Mouse (Mus musculus) liver, embryonic 15.5 days (tissue): ENCODE measurements around the gene Tcl1b1. TPM values are rescaled to one million over a fixed set of nuclear protein-coding genes. Genes with fewer than 3 reads are reported as not detected.
"Not testable (repeated sequence)": the region's sequence is repeated elsewhere in the genome, so short reads cannot be mapped to it uniquely, and the experiment has no call there.

ENCODE experiments used
- ATAC-seq: fragments of 200-750 bp; cut with Nextera tagmentation; 2 replicates; pipeline ENCODE4 v1.8.0; 2017; ENCODE audit warnings: moderate number of reproducible peaks, mild to moderate bottlenecking, moderate library complexity; ENCODE audit not compliant: insufficient read depth
- H3K27ac ChIP-seq: fragments of 300-500 bp; sonication (generic); replicated peaks from 2 replicates; pipeline ENCODE4 v1.5.1; 2015; ENCODE audit warnings: mild to moderate bottlenecking, inconsistent platforms
- H3K27me3 ChIP-seq: fragments of 300-500 bp; sonication (generic); 2 replicates; pipeline ENCODE4 v1.6.1; 2015; ENCODE audit warnings: mild to moderate bottlenecking, inconsistent platforms
- H3K36me3 ChIP-seq: fragments of 300-500 bp; sonication (generic); replicated peaks from 2 replicates; pipeline ENCODE4 v1.6.1; 2015; ENCODE audit warnings: moderate library complexity, mild to moderate bottlenecking, inconsistent platforms
- H3K4me1 ChIP-seq: fragments of 300-500 bp; sonication (generic); replicated peaks from 2 replicates; pipeline ENCODE4 v1.6.1; 2015; ENCODE audit warnings: inconsistent platforms
- H3K4me2 ChIP-seq: fragments of 300-500 bp; sonication (generic); 2 replicates; pipeline ENCODE4 v1.6.1; 2015; ENCODE audit warnings: moderate library complexity, mild to moderate bottlenecking, inconsistent platforms
- H3K4me3 ChIP-seq: fragments of 300-500 bp; sonication (generic); replicated peaks from 2 replicates; pipeline ENCODE4 v1.5.1; 2015; ENCODE audit warnings: mild to moderate bottlenecking, inconsistent platforms
- H3K9ac ChIP-seq: fragments of 300-500 bp; sonication (generic); 2 replicates; pipeline ENCODE4 v1.6.1; 2015; ENCODE audit warnings: moderate library complexity, mild to moderate bottlenecking, inconsistent platforms
- H3K9me3 ChIP-seq: fragments of 300-500 bp; sonication (generic); replicated peaks from 2 replicates; pipeline ENCODE4 v1.6.1; 2016; ENCODE audit warnings: inconsistent platforms
- WGBS: fragments of 180-500 bp; shearing (Covaris S2); methylation state at CpG from one replicate; pipeline ENCODE4 v1.1.7; 2015; ENCODE audit warnings: mixed read lengths; ENCODE audit not compliant: insufficient replicate concordance; 5-methylcytosine and 5-hydroxymethylcytosine counted together
- polyA plus RNA-seq: library from polyadenylated mRNA; unstranded; fragments of >200 nt; fragmentation: Nextera tagmentation; extraction: Ambion mirVana; gene quantifications from 2 replicates; pipeline ENCODE4 v1.2.1, GENCODE M21; 2015

Gene Tcl1b1
- polyA plus RNA-seq, 1 experiment from 2014 or later, result not detected

GRCm38 (mm10) chr12:105143096-105143495 lies 16.4 kb upstream of the Tcl1b1 start:
- H3K27ac ChIP-seq, result no peak overlapping the region
- 65% methylated on average over 3 of the region's 3 CpGs for WGBS
- H3K4me3 ChIP-seq, result no peak overlapping the region
- H3K9ac ChIP-seq, result no peak overlapping the region
- no peak overlapping the region for H3K4me2 ChIP-seq
- no peaks in the 10 kb centered on the region for H3K9me3 ChIP-seq
- no peaks in the 10 kb centered on the region for H3K4me1 ChIP-seq
- ATAC-seq, result no peak
- H3K27me3 ChIP-seq, result no peaks in the 10 kb centered on the region
- H3K36me3 ChIP-seq, result no peaks in the 10 kb centered on the region

DNA sequence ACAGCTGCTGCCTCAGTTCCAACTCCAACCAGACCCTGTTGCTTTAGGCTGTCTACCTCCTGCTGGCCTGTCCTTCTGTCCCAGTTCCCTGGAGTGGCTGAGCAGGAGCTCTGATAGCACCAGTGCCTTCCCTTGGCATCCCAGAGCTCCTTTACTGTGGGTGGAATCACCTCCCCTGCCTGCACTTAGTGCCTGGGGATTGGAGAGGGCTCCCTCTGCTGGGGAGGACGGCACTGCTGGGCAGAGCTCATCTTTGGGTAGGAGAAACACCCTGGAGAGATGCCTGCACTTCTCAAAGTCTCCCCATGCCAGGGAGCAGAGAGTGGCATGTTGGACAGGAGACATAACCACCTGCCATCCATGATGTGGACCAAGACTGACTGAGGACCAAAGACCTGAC lies 14.6 kb upstream of the Tcl1b1 start:
- not testable (repeated sequence) for H3K9me3 ChIP-seq, ATAC-seq, H3K36me3 ChIP-seq, H3K4me3 ChIP-seq, H3K27ac ChIP-seq, H3K4me1 ChIP-seq, H3K27me3 ChIP-seq, H3K9ac ChIP-seq, H3K4me2 ChIP-seq
- WGBS, result 19% methylated on average over 1 of the region's 1 CpGs

DNA sequence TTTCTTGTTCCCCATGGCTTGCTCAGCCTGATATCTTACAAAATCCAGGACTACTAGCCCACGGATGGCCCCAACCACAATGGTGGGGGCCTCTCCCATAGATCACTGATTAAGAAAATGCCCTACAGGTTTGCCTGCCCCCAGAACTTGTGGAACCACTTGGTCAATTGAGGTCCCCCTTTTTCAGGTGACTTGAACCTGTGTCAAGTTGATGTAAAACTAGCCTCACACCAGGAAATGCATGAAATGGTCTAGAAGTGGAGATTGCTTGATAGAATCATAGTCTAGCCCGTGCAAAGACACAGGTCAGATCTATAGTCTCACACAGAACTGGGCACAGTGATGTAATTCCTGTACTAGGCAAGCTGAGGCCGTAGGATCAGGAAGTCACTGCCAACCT lies 13.8 kb upstream of the Tcl1b1 start, which contains the start of gene Tcl1b2:
Gene Tcl1b2 (plus strand): TSS at position 301 of the 400 bp plus-strand sequence.
- WGBS, result 47% methylated on average over 3 of the region's 3 CpGs
- Histone ChIP-seq H3K27me3 (no peaks in the 10 kb centered on the region), H3K27ac (no peak within 1 kb of the TSS), H3K9ac (no peak within 1 kb of the TSS), H3K4me3 (no peak within 1 kb of the TSS), H3K4me2 (no peak within 1 kb of the TSS), H3K4me1 (no peaks in the 10 kb centered on the region), H3K9me3 (no peaks in the 10 kb centered on the region), H3K36me3 (no peaks in the 10 kb centered on the region)
- ATAC-seq, result no peak

DNA sequence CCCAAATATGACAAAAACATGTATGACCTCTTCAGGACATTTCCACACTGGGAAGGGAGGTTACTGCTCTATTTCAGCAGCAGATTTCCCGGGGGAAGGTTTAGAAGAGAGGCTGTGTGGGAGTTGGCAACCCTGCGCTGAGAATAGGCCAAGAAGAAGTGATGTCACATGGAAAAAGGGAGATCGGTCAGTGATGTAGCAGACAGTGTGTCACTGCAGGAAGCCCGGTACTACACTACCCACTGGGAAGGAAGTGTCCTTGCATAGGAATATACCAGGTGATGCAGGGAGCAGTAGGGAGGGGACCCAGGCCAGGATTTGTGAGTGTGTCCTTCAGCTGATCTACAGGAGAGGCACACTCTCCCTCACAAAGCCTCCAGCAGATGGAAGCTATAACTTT lies 4.2 kb upstream of the Tcl1b1 start:
- H3K4me3 ChIP-seq, H3K36me3 ChIP-seq, H3K9ac ChIP-seq, H3K9me3 ChIP-seq, H3K27me3 ChIP-seq, H3K4me1 ChIP-seq, ATAC-seq, H3K27ac ChIP-seq, H3K4me2 ChIP-seq: not testable (repeated sequence)
- 57% methylated on average over 4 of the region's 4 CpGs for WGBS

- no peaks in the 10 kb centered on the region for H3K27me3 ChIP-seq
- no peak overlapping the region for H3K4me2 ChIP-seq
- H3K9me3 ChIP-seq, result no peaks in the 10 kb centered on the region
- no peak overlapping the region for H3K4me3 ChIP-seq
- H3K4me1 ChIP-seq, result no peaks in the 10 kb centered on the region
- H3K27ac ChIP-seq, result no peak overlapping the region
- H3K36me3 ChIP-seq, result no peaks in the 10 kb centered on the region
- 30% methylated on average over 6 of the region's 6 CpGs for WGBS
- no peak overlapping the region for H3K9ac ChIP-seq
- ATAC-seq, result no peak
Measured at GRCm38 (mm10) chr12:105158842-105159241, 648 bp upstream of the Tcl1b1 start.

DNA sequence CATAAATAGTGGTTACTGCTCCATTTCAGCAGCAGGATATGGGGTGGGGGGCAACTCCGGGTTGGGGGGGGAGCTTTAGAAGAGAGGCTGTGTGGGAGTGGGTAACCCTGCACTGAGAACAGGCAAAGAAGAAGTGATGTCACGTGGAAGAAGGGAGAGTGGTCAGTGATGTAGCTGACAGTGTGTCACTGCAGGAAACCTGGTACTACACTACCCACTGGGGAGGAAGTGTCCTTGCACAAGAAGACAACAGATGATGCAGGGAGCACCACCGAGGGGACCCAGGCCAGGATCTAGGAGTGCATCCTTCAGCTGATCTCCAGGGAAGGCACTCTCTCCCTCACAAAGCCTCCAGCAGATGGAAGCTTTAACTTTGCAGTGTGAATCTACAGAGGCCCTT lies 7.2 kb downstream of the Tcl1b1 start:
- Histone ChIP-seq H3K36me3 (no peaks in the 10 kb centered on the region), H3K4me3 (no peak overlapping the region), H3K9me3 (no peaks in the 10 kb centered on the region), H3K27me3 (no peaks in the 10 kb centered on the region), H3K9ac (no peak overlapping the region), H3K4me2 (no peak overlapping the region), H3K4me1 (no peaks in the 10 kb centered on the region), H3K27ac (no peak overlapping the region)
- ATAC-seq, result no peak
- WGBS, result 23% methylated on average over 3 of the region's 3 CpGs

DNA sequence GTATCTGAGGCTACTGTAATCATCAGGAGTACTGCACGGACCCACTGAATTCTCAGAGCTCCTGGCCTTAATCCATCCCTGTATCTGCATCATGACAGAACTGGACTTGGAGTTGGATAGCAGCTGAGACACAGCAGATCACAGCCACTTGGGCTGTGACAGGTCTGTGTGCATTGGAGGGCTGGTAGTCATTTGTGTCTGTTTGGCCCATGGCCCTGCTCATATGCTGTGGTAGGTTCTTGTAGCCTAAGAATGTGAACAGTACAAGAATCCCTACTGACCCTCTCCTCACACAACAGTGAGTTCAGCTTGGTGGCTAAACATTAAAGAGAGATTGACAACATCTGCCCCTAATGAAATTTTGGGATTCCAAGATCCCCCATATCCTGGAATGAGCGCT lies 13.9 kb downstream of the Tcl1b1 start:
- no peaks in the 10 kb centered on the region for H3K9me3 ChIP-seq
- ATAC-seq, result no peak
- H3K9ac ChIP-seq, result no peak overlapping the region
- no peaks in the 10 kb centered on the region for H3K4me1 ChIP-seq
- no peaks in the 10 kb centered on the region for H3K27me3 ChIP-seq
- H3K4me3 ChIP-seq, result no peak overlapping the region
- WGBS, result 50% methylated on average over 2 of the region's 2 CpGs
- no peak overlapping the region for H3K27ac ChIP-seq
- H3K4me2 ChIP-seq, result no peak overlapping the region
- H3K36me3 ChIP-seq, result no peaks in the 10 kb centered on the region

GRCm38 (mm10) chr12:105174318-105174717 lies 14.8 kb downstream of the Tcl1b1 start:
- WGBS, result 0% methylated on average over 2 of the region's 2 CpGs
- not testable (repeated sequence) for H3K4me3 ChIP-seq, H3K9ac ChIP-seq, H3K4me1 ChIP-seq, H3K9me3 ChIP-seq, H3K27me3 ChIP-seq, ATAC-seq, H3K27ac ChIP-seq, H3K4me2 ChIP-seq, H3K36me3 ChIP-seq

- not testable (repeated sequence) for H3K4me2 ChIP-seq, H3K4me3 ChIP-seq, H3K27me3 ChIP-seq, ATAC-seq, H3K36me3 ChIP-seq, H3K9ac ChIP-seq, H3K4me1 ChIP-seq, H3K9me3 ChIP-seq, H3K27ac ChIP-seq
- 40% methylated on average over 3 of the region's 3 CpGs for WGBS
Measured at GRCm38 (mm10) chr12:105176044-105176443, 16.6 kb downstream of the Tcl1b1 start, which contains the start of gene Tcl1b5. Gene Tcl1b5 (plus strand): TSS chr12:105176344.

GRCm38 (mm10) chr12:105181040-105181644 lies 21.7 kb downstream of the Tcl1b1 start:
- H3K27me3 ChIP-seq, result not testable (repeated sequence)

DNA sequence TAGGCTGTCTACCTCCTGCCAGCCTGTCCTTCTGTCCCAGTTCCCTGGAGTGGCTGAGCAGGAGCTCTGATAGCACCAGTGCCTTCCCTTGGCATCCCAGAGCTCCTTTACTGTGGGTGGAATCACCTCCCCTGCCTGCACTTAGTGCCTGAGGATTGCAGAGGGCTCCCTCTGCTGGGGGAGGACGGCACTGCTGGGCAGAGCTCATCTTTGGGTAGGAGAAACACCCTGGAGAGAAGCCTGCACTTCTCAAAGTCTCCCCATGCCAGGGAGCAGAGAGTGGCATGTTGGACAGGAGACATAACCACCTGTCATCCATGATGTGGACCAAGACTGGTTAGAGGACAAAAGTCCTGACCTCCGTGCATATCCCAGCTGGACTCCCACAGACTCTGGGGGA lies 29.5 kb downstream of the Tcl1b1 start:
- H3K4me3 ChIP-seq, H3K9ac ChIP-seq, H3K27me3 ChIP-seq, ATAC-seq, H3K36me3 ChIP-seq, H3K27ac ChIP-seq, H3K4me2 ChIP-seq, H3K4me1 ChIP-seq, H3K9me3 ChIP-seq: not testable (repeated sequence)
- 17% methylated on average over 2 of the region's 2 CpGs for WGBS

More at GRCm38 (mm10) chr12:105181040-105181644, 21.7 kb downstream of the Tcl1b1 start:
- H3K9ac ChIP-seq, H3K4me2 ChIP-seq, H3K27ac ChIP-seq, ATAC-seq, H3K9me3 ChIP-seq, H3K4me3 ChIP-seq, H3K36me3 ChIP-seq, H3K4me1 ChIP-seq: not testable (repeated sequence)
- 20% methylated on average over 4 of the region's 4 CpGs for WGBS

- H3K4me3 ChIP-seq, ATAC-seq, H3K4me2 ChIP-seq, H3K4me1 ChIP-seq, H3K36me3 ChIP-seq, H3K9ac ChIP-seq, H3K27ac ChIP-seq, H3K27me3 ChIP-seq, H3K9me3 ChIP-seq: not testable (repeated sequence)
- 71% methylated on average over 6 of the region's 6 CpGs for WGBS
Measured at GRCm38 (mm10) chr12:105190743-105191142, 31.3 kb downstream of the Tcl1b1 start, which contains the start of gene Tcl1b3. Gene Tcl1b3 (plus strand): TSS chr12:105191043.
